Mouse (Mus musculus) frontal cortex, postnatal 14 days (tissue): Measurements from ENCODE around the gene Rmnd5b.
A peak's percentile ranks its signal among the peaks of the same experiment; 100 is the strongest.
"Not testable (repeated sequence)": the region's sequence is repeated elsewhere in the genome, so short reads cannot be mapped to it uniquely, and the experiment has no call there.

ENCODE experiments used
- DNase-seq, 2 experiments: peaks; one replicate each; pipeline ENCODE4 v3.0.0; 2022; ENCODE audit warnings: low spot score in 2 of 2

Gene Rmnd5b

DNA sequence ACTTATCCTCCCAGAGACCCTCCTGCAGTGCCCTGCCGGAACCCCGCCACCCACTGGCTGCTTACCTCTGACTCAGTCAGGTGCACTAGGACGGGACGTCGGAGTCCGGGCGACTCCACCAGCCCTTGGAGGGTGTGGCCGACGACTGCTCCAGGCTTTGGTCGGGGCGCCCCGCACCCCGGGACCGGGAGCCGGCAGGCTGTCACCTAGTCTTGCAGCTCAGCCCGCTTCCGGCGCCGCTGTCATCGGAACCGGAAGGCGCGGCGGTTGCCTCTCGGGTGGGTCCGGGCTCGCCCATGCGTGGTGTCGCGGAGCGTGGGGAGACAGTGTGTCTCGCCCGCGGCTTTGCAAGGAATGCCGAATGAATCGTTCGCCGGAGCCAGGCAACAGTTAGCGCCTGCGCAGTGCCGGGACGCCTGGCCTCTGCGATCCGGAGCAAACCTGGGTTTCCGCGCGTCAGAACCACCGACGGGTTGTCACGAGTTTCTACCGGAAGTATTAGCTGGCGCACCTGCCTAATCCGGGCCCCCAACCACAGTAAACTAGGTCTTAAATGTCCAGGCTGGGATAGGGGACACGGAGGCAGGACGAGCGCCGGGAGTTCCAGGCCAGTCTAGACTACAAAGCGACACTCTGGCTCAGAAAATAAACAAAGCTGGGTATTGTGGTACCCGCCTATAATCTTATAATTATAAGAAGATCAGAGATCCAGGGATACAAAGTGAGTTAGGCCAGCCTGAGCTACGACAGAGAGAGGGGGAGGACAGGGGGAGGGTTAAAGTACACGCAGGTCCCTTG is at the start of gene Rmnd5b:
Gene Rmnd5b, minus strand, starts transcription at position 372 of the 798 bp plus-strand sequence.
- peak; percentile 93 to 94 for DNase-seq

DNA sequence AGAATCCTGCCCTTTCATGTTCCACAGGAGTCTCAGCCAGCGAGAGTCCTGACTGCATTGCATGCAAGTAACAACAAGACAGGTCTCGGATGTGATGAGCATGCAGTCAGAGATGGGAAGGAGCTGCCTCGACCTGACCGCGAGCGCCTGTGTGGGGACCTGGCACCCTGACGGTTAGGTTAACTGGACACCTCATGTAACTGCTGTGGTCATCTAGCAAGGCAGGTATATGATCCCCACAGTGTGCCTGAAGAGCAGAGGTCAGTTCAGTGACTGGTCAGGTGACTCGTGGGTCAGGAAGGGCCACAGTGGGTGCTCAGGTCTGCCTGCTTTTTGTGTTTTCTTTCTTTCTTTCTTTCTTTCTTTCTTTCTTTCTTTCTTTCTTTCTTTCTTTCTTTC is 46.3 kb upstream of the Rmnd5b start:
- DNase-seq, result no peak

DNA sequence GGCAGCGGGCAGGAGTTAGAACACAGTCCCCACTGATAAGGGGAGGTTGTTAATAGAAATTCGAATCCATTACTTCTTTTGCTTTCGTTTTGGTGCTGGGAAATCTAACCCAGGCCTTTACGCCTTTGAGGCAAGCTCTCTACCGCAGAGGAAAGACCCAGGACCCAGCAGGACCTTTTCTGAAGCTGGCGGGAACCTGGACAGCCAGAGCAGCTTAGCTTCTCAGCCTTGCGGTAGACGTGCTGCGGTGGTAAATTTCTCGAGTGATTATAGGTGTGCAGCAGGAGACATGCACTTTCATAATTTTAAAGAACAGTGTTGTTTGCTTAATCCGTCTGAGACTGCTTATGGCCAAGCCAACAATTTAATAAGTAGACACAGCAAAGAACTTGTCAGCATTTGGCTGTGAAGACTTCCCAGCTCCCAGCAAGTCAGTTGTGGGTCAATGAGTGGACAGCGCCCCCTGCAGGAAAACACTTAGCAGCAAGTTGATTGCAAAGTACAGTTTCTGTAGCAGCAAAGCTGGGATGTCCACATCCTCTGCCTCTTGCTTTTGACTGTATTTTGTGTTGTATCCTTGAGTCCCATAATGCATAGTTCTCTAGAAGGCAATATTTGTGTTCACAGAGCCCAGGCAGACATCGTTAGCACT is 45.8 kb upstream of the Rmnd5b start:
- DNase-seq, result peak; percentile 41 to 88

DNA sequence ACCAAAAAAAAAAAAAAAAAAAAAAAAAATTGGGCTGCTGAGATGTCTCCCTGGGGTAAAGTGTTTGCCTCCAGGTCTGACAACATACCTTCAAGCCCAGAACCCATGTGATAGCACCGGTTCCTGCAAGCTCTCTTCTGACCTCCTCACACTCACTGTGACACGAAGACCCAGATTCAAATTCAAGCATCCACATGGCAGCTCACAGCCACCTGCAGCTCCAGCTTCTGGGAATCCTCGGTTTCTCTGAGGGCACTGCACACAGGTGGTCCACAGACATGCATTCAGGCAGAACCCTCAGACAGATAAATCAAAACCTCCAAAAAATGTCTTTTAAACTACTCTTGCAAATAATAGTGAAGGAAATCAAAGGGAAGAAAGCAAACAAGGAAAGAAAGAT is 43.8 kb upstream of the Rmnd5b start:
- no peak for DNase-seq

DNA sequence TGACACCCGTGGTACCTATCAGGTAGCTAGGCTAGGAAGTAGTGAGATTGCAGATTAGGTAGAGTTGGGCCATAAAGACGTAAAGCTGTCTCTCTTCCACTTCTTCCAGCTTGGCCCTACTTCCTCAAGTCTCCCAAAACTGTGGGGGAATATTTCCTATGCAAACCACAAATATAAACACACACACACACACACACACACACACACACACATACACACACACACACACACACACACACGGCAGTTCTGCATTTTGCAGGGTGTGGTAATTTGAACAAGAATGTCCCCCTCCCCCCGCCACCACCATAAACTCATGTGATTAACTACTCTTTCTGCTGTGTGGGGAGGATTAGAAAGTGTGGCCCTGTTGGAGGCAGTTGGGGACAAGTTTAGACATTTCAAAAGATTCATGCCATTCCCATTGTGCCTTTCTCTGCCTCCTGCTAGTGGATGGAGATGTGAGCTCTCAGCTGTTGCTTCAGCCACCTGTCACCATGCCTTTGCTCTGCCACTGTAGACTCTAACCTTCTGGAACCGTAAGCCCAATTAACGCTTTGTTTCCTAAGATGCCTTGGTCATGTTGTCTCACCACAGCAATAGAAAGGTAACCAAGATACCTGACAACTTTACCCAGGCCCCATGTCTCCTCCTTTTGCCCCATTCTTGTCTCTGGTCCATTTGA is 42.2 kb upstream of the Rmnd5b start:
- DNase-seq, result no peak

DNA sequence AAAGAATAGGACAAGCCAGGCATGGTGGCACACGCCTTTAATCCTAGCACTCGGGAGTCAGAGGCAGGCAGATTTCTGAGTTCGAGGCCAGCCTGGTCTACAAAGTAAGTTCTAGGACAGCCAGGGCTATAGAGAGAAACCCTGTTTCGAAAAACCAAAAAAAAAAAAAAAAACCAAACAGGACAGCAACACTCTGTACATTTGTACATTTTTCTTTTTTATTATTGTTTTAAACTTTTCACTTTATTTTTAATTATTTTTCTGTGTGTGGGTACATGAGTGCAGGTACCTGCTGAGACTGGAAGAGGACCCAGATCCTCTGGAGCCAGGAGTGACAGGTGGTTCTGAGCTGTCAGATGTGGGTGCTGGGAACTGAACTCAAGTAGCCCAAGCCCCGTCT is 39.7 kb upstream of the Rmnd5b start:
- no peak for DNase-seq

DNA sequence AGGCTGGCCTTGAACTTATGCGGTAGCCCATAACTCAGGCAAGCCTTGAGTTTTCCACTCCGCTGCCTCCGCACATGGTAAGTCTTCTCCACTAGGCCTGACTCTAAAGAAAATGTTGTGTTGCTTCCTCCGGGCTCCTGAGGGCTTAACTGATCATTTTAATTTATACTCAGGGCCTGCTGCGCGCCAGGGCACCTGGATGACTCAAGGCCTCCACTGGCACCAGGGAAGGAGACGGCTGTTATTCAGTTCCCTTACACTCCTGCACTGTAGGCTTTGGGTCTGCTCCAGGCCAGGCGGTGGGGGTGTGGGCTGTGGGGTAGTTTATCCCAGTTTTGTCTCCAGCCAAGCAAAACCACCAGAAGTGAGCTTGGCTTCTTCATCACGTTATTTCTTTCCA is 37.6 kb upstream of the Rmnd5b start:
- DNase-seq, result no peak

DNA sequence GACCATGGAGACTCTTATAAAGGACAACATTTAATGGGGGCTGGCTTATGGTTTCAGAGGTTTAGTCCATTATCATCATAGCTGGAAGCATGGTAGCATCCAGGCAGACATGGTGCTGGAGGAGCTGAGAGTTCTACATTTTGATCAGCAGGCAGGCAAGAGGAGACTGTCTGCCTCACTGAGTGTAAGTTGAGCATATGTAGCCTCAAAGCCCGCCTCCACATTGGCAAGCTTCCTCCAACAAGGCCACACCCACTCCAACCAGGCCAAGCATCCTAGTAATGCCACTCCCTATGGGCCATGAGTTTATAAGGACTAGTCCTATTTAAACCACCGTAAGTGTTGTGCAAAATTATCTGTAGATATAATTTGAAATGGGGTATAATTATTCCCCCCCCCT is 35.7 kb upstream of the Rmnd5b start:
- no peak for DNase-seq

DNA sequence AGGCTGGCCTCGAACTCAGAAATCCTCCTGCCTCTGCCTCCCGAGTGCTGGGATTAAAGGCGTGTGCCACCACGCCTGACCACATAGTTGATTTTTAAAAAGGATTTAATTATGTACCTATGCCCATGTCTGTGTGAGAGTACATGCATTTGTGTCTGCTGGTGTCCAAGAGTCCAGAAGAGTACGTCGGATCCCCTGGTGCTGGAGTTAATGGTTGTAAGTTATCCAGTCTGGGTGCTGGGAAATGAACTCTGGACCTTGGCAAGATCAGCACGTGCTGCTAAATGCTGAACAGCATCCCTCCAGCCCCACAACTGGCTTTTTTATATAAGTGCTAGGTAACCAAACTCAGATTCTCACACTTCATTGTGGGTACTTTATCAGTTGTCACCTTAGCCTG is 35.1 kb upstream of the Rmnd5b start:
- no peak for DNase-seq

DNA sequence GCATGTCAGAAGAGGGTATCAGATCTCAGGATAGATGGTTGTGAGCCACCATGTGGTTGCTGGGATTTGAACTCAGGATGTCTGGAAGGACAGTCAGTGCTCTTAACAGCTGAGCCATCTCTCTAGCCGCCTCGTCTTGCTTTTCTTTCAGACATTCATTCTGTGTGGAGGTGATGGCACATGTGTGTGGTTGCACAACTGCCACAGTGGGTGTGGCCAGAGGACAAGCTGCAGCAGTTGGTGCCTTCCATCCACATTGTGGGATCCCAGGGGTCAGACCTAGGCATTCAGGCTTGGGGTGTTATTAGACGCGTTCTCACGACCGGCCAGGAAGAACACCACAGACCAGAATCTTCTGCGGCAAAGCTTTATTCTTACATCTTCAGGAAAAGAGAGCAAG is 29.1 kb upstream of the Rmnd5b start:
- DNase-seq, result not testable (repeated sequence)

DNA sequence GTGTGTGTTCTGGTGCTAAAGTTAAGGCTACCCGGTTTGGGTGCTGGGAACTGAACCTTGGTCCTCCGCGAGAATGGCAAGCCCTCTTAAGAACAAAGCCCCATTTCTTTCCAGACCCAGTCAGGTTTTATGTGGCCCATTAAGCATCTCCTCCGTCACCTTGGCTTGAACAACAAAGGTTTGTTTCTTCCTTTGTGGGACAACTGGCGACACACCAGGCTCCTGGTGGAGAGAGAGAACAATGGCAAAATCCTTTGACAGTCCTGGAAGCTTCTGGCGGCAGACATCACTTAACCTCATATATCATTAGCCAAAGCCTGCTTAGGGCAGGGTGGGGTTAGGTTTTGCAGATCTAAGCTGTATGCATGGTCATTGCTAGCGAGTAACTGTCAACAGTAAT is 26.9 kb upstream of the Rmnd5b start:
- DNase-seq, result no peak

DNA sequence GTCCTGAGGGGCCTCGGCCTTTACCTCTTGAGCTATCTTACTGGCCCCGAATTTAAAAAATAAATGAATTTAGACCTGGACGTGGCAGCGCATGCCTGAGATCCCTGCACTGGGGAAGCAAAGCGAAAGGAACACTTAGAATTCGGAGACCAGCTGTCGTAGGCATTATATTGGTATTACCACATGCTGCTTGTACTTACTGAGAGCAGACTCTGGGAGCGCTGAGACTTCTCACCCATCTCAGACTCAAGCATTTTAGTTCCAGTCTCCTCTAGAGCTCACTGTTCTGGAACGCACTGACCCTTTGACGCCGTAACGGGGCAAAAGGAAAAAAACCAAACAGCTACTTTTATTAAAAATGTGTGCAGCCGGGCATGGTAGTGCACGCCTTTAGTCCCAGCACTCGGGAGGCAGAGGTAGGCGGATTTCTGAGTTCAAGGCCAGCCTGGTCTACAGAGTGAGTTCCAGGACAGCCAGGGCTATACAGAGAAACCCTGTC is 26.2 kb upstream of the Rmnd5b start:
- DNase-seq, result no peak

DNA sequence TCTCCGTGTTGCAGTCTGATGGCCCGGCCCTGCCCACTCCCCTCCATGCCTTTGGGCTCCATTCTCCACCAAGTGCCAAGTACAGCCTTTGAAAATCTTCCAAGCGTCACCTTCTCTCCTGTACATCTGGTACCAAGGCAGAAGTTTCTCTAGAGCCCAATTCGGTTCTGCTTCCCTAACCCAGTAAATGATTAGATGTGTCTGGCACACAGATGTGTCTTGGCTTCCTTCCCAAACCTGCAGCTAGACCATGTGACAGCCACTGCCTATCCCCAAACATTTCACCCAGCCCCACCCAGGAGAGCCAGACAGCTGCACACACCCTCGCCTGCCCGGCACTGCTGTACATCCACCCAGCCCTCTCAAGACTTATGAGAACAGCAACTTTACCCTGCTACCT is 23.0 kb upstream of the Rmnd5b start:
- no peak for DNase-seq

DNA sequence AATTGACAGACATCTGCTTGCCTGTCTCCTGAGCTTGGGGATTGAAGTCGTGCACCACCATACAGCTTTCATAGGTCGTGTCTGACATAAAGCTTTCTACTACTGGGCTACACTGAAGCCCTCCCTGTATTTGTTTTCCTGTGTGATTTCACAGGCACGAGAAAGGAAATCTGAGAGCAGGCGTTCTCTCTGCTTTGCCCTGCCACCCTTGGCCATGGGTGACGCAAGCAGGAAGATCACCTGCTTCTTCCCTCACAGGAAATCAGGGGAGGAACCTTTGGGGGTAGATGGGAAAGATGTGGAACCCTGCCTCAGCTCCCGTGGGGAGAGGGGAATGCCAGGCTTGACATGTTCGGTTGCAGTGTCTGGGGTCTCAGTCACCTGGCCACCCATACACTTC is 22.6 kb upstream of the Rmnd5b start:
- no peak for DNase-seq

DNA sequence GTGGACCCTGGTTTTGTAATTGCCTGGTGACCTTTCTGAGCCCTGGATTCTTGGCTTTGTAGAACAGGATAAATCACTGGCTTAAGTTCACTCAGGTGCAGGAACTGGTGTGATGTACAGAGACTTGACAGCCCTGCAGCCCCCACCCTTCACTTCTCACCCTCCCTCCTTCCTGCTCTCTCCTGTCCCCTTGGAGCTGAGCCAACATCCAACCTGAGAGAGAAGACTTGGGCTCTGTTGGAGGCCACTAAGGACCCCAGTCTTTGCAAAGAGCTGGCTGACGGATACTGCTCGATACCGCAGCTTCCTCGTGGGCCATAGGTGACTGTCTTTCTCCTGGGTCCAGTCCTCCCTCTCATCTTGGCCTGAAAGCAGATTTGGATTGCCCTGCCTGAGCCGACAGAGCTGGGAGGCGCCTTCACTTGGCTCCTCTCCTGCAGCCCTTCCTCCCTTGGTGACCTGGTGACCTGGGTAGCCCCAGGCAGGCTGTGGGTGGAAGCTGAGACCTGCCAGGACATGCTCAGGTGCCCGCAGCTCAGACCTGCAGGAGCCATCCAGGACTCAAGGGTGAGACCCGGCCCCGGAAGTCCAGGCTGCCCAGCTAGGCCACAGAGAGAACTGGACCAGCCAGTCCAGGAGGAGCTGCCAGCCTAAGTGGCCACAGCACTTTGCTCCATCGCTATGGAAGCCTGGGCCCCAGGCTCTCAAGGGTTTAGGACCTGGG is 21.3 kb upstream of the Rmnd5b start:
- no peak for DNase-seq

DNA sequence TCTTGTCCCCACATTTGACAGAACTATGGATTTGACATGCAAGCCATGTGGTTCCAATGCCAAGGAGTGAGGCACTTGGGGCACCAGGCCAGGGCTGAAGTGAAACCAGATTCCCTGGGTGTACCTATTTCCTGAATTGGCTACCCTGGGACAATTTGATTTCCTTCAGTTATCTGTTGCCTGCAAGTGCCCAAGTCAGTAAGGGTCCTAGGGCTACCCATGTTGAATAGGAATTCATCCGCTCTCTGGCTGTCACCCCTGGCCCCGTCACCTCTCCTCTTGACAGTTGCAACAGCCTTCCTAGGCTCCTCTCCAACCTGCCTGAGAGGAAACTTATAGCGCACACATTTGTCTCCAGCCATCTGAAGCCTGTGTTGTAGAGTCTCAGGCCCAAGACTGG is 19.2 kb upstream of the Rmnd5b start:
- no peak for DNase-seq

DNA sequence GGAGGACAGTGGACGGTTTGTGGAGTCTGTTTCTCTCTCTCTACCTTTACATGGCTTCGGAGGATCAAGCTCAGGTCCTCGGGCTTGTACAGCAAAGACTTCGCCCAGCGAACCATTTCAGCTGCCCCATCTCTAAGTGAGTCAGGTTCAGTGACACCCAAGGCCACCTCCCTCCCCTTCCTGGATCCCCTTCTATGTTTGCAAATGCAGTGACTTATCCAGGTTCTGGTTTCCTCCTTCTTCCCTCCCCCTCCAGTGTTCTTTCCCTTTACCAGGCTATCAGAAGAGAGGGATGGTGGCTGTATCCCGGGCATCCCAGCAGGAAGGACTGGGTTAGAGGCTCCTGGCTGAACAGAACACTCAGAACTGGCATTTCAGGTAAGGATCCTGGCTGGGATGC is 18.0 kb upstream of the Rmnd5b start:
- no peak for DNase-seq

DNA sequence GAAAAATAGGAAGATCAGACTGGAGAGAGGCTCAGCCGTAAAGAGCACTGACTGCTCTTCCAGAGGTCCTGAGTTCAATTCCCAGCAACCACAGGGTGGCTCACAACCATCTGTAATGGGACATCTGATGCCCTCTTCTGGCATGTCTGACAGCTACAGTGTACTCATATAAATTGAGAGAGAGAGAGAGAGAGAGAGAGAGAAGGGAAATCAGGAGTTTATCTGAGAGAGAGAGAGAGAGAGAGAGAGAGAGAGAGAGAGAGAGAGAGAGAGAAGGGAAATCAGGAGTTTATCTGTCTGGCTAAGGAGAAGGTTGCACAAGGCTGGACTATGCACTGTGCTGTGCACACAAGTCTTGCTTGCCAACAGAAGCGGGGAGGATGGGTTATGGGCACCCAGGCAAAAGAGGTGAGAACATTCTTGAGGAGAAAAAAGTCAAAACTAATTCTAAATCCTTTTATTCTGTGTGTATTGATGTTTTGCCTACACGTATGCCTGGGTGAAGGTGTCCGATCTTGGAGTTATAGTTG is 17.3 kb upstream of the Rmnd5b start:
- DNase-seq, result no peak

DNA sequence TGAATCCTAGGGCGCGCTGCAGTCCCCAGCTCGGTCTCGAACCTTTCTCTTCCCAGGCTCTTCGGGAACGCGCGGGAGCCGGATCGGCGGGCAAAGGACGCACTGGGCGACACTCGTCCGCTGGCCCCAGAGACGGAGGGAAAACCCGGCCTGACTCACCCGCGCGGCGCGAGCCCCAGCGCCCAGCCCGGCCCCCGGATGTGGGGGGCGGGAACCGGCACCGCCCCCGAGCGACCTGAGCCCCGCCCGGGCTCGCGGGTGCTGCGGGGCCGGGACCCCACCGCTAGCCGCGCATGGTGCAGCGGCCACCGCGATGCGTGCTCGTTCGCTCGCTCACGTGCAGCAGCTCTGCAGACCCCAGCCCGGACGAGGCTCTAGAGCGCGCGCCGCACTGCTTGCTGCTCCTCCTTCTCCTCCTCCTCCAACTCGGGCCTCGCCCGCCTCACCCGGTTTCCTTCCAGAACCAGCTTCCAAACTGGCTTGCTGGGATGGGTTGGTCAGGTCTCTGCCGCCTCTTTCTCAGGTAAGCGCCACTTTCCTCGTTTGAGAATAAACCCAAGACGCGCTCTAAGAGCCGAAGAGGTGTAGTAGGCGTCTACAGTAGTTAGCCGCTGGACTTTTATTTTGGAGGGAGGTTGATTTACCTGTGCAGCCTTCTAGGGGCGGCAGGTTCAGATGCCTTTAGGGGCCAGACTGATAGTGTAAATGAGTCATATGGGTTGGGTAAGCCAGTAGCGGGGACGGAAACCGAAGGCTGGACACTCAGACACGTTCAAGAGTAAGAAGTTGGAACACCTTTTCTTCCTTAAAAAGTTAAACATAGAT is 15.2 kb upstream of the Rmnd5b start, which contains the start of the genes N4bp3 and D930048N14Rik:
Gene N4bp3, minus strand, starts transcription at position 152 of the 825 bp plus-strand sequence.
Gene D930048N14Rik, plus strand, starts transcription at position 264 of the 825 bp plus-strand sequence.
- no peak for DNase-seq

DNA sequence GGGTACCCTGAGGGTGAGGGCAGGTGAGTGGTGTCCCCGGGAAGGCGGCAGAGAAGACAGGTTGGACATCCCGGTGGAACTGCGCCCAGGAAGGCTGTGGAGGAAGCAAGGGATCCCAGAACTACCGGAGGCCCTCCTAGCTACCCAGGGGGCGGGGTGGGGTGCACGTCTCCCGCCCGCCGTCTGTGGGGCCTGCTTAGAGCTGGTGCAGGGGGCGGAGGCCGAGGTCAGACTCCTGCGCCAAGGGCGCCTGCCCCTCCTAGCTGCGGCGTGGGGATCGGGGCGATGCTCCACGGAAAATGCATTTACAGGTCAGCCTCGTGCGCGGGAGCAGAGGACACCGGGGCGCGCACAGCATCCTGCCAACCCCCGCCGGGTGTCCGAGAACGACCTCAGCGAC is 14.6 kb upstream of the Rmnd5b start:
- DNase-seq, result no peak

DNA sequence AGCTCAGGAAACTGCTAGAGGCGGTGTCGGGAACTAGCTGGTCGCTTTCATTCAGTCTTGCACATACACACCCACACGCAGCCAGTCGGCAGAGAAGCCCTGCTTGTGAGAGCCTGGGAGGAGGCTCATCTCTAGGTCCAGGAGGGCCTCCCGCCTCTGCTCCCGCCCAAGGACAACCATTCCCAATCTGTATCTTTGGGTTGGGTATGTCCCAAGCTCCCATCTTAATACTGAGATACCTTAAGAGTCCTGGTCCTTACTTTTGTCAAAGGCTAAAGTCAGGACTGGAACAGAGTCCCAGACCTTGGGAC is 14.1 kb upstream of the Rmnd5b start:
- no peak for DNase-seq
